Mouse (Mus musculus): ENCODE measurements around the gene Gxylt1. TPM values are rescaled to one million over a fixed set of nuclear protein-coding genes. Genes with fewer than 3 reads are reported as not detected.
"Not testable (repeated sequence)": the region's sequence is repeated elsewhere in the genome, so short reads cannot be mapped to it uniquely, and the experiment has no call there.

The Gxylt1 gene
- 5.3 and 7.5 TPM in 2 replicates for total RNA-seq (2014; rRNA removed)
- polyA plus RNA-seq (2015; fragmentation: Nextera tagmentation; extraction: Ambion mirVana), result 1.8 and 3.2 TPM in 2 replicates

DNA sequence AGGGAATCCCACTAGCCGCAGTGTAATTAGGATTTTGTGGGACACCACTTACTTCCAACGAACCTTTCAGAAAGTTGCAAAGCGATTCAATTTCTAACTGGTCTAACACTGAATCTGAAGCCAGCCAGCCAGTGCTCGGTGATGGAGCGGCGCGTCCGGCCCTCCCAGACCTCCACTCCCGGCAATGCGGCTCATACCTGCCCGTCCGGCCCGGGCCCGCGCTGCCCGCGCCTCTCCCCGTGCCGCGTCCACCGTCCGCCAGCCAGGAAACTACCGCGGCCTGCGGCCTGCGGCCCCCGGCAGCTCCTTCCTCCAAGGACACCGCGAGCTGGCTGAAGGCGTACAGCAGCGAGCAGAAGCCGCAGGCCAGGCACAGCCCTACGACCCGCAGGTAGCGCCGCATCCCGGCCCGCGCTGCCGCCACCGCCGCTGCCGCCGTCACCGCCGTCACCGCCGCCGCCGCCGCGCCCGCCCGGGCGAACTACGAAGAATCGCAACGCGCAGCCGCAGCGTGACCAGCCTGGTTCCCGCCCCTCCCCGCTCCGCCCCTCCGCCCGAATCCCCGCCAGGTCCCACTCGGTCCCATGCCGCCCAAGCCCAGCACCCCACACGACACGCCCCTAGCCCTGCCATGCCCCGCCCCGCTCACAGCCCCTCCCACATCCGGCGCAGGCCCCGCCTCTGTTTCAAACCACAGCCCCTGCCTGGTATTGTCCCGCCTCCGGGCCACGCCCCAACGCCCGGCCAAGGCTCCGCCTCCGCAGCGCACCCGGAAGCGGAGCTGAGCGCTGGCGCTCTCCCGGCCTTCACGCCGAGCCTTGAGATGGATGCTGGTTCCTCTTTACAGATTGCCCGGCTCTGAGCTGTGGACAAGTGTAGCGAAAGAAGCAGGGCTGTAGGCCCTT is at the start of gene Gxylt1:
Gxylt1 (minus strand) TSS at position 501 of the 905 bp plus-strand sequence.
- TF ChIP-seq CTCF (IDR thresholded peaks at IDR 0.05; ENCODE audit: low read depth), result no peak
- Histone ChIP-seq H3K4me2 (ENCODE audit: low read depth) (peak within 1 kb of the TSS; percentile 78), H3K36me3 (ENCODE audit: insufficient read depth) (no peaks in the 10 kb centered on the region), H3K27ac (ENCODE audit: low read depth, low read length) (peak within 1 kb of the TSS; percentile 81), H3K9me3 (ENCODE audit: low read length) (no peaks in the 10 kb centered on the region), H3K9ac (peak within 1 kb of the TSS; percentile 70), H3K4me1 (ENCODE audit: insufficient read depth) (peaks cover 6% of the 10 kb centered on the region; the same call in 1 of the 2 replicates), H3K4me3 (ENCODE audit: low read depth, low read length) (peak within 1 kb of the TSS; percentile 69), H3K27me3 (ENCODE audit: insufficient read depth, low read length) (no peaks in the 10 kb centered on the region)
- peak; percentile 98 for DNase-seq
- peak; percentile 97 for ATAC-seq
- whole genome bisulfite sequencing, result 2% methylated on average over 80 of the region's 93 CpGs

DNA sequence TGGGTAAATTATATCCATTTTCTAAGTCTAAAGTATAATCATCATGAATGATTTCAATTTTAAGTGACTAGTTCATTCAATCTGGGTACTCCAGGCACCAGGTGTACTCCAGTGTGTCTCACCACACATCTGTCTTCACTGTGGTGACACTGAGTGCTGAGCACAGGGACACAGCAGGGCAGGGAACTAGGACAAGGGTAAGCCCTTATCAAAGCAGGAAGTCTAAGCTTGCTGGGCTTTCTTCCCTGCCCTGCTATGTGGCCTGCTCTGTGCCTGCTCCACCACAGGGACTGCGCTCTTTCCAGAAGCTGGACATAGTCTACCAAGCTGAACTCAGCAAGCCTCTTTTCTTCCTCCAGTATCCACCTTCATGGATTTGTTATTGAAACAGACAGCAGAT is 43.8 kb upstream of the Gxylt1 start:
- H3K36me3 ChIP-seq (ENCODE audit: insufficient read depth), result no peaks in the 10 kb centered on the region
- 94% methylated on average over 1 of the region's 1 CpGs for WGBS
- H3K4me2 ChIP-seq (ENCODE audit: low read depth), result no peak overlapping the region
- H3K4me1 ChIP-seq (ENCODE audit: insufficient read depth), result no peaks in the 10 kb centered on the region
- H3K27me3 ChIP-seq (ENCODE audit: insufficient read depth, low read length), result no peaks in the 10 kb centered on the region
- H3K9ac ChIP-seq, result no peak overlapping the region
- TF ChIP-seq CTCF (IDR thresholded peaks at IDR 0.05; ENCODE audit: low read depth), result no peak
- ATAC-seq (no peak), DNase-seq (no peak)
- no peak overlapping the region for H3K4me3 ChIP-seq (ENCODE audit: low read depth, low read length)
- no peaks in the 10 kb centered on the region for H3K9me3 ChIP-seq (ENCODE audit: low read length)
- no peak overlapping the region for H3K27ac ChIP-seq (ENCODE audit: low read depth, low read length)

DNA sequence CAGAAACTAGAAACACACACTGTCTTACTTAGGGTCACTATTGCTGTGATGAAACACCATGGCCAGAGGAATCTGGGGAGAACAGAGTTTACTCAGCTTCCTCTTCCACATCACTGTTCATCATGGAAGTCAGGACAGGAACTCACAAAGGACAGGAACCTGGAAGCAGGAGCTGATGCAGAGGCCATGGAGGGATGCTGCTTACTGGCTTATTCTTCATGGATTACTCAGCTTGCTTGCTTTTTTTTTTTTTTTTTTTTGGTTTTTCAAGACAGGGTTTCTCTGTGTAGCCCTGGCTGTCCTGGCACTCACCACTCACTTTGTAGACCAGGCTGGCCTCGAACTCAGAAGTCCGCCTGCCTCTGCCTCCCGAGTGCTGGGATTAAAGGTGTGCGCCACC is 35.3 kb upstream of the Gxylt1 start:
- not testable (repeated sequence) for H3K4me3 ChIP-seq (ENCODE audit: low read depth, low read length); H3K27me3 ChIP-seq (ENCODE audit: insufficient read depth, low read length); H3K9me3 ChIP-seq (ENCODE audit: low read length); H3K36me3 ChIP-seq (ENCODE audit: insufficient read depth); H3K27ac ChIP-seq (ENCODE audit: low read depth, low read length); H3K4me2 ChIP-seq (ENCODE audit: low read depth); H3K4me1 ChIP-seq (ENCODE audit: insufficient read depth); ATAC-seq; H3K9ac ChIP-seq; DNase-seq
- 96% methylated on average over 4 of the region's 4 CpGs for WGBS

GRCm38 (mm10) chr15:93298197-93298596 is 23.2 kb upstream of the Gxylt1 start:
- Histone ChIP-seq H3K4me2 (ENCODE audit: low read depth) (no peak overlapping the region), H3K4me3 (ENCODE audit: low read depth, low read length) (no peak overlapping the region), H3K27me3 (ENCODE audit: insufficient read depth, low read length) (no peaks in the 10 kb centered on the region), H3K9me3 (ENCODE audit: low read length) (no peaks in the 10 kb centered on the region), H3K36me3 (ENCODE audit: insufficient read depth) (no peaks in the 10 kb centered on the region), H3K9ac (no peak overlapping the region), H3K4me1 (ENCODE audit: insufficient read depth) (no peaks in the 10 kb centered on the region), H3K27ac (ENCODE audit: low read depth, low read length) (no peak overlapping the region)
- ATAC-seq, result no peak
- TF ChIP-seq CTCF (IDR thresholded peaks at IDR 0.05; ENCODE audit: low read depth), result no peak
- WGBS, result 63% methylated on average over 2 of the region's 2 CpGs
- DNase-seq, result no peak

DNA sequence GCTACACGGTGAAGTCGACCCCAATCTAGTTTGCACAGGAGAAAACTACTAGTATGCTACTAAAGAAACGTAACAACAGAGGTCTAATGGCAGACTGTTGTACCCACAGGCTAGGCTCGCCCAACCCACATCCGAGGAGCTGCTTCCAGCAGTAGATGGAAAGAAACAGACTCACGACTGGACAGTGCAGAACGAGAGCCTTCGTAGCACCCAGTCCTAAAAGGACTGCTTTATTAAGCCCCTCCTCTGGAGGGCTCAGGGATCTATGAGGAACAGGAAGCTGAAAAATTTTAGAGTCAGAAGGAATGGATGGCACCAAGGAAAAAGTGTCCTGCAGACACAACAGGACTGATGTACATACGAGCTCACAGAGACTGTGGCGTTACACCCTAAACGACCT is 19.5 kb upstream of the Gxylt1 start:
- WGBS, result 81% methylated on average over 11 of the region's 11 CpGs
- ATAC-seq, result no peak

DNA sequence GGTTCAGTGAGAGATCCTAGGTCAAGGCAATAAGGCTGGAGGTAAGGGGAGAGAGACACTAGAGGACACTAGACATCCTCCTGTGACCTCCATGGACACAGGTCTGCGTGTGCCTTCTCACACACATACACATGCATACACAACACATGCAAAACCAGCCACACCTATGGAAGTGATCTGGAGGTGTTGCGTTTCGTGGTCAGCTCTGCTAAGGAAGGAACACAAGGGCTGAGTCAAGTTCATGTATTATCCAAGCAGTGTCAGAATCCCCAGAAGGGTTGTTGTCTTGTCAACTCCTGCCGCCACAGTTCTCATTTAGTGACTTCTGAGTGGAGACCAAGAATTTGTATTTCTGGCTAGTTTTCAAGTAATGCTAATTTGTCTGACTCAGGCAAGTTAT is 13.3 kb upstream of the Gxylt1 start:
- Histone ChIP-seq H3K4me3 (ENCODE audit: low read depth, low read length) (no peak overlapping the region), H3K27me3 (ENCODE audit: insufficient read depth, low read length) (no peaks in the 10 kb centered on the region), H3K4me2 (ENCODE audit: low read depth) (no peak overlapping the region), H3K9me3 (ENCODE audit: low read length) (no peaks in the 10 kb centered on the region), H3K4me1 (ENCODE audit: insufficient read depth) (no peaks in the 10 kb centered on the region), H3K36me3 (ENCODE audit: insufficient read depth) (peaks cover 12% of the 10 kb centered on the region), H3K9ac (no peak overlapping the region), H3K27ac (ENCODE audit: low read depth, low read length) (no peak overlapping the region)
- no peak for TF ChIP-seq CTCF (IDR thresholded peaks at IDR 0.05; ENCODE audit: low read depth)
- 93% methylated on average over 4 of the region's 4 CpGs for WGBS
- no peak for DNase-seq
- no peak for ATAC-seq

More for the DNA sequence above, 19.5 kb upstream of the Gxylt1 start:
- H3K27me3 ChIP-seq (ENCODE audit: insufficient read depth, low read length), result no peaks in the 10 kb centered on the region
- TF ChIP-seq CTCF (IDR thresholded peaks at IDR 0.05; ENCODE audit: low read depth), result no peak
- peaks cover 4% of the 10 kb centered on the region; the same call in 1 of the 2 replicates for H3K36me3 ChIP-seq (ENCODE audit: insufficient read depth)
- no peaks in the 10 kb centered on the region for H3K4me1 ChIP-seq (ENCODE audit: insufficient read depth)
- no peak overlapping the region for H3K9ac ChIP-seq
- no peak overlapping the region for H3K4me2 ChIP-seq (ENCODE audit: low read depth)
- no peaks in the 10 kb centered on the region for H3K9me3 ChIP-seq (ENCODE audit: low read length)
- DNase-seq, result no peak
- no peak overlapping the region for H3K27ac ChIP-seq (ENCODE audit: low read depth, low read length)
- no peak overlapping the region for H3K4me3 ChIP-seq (ENCODE audit: low read depth, low read length)

DNA sequence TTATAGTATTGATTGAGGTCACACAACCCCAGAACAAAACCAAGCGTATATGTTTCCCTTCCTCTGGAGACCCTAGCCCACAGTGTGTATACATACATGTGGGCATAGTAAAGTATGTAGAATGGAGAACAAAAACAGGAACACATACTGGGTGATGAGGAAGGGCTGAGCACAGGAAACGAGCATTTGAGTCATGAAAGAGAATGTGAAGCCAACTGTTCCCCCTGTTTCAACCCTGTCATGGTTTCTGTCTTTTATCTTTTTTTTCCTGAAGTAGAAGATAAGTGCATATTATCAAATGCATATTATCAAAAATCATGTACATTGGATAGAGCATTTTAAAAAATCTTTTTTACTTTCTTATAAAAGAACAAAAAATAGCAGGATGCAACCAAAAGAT is 12.6 kb upstream of the Gxylt1 start:
- DNase-seq (no peak), ATAC-seq (no peak)
- 70% methylated on average over 2 of the region's 2 CpGs for WGBS
- peaks cover 12% of the 10 kb centered on the region for H3K36me3 ChIP-seq (ENCODE audit: insufficient read depth)
- H3K4me1 ChIP-seq (ENCODE audit: insufficient read depth), result no peaks in the 10 kb centered on the region
- no peaks in the 10 kb centered on the region for H3K27me3 ChIP-seq (ENCODE audit: insufficient read depth, low read length)
- H3K4me3 ChIP-seq (ENCODE audit: low read depth, low read length), result no peak overlapping the region
- H3K9me3 ChIP-seq (ENCODE audit: low read length), result no peaks in the 10 kb centered on the region
- TF ChIP-seq CTCF (IDR thresholded peaks at IDR 0.05; ENCODE audit: low read depth), result no peak
- H3K9ac ChIP-seq, result no peak overlapping the region
- no peak overlapping the region for H3K4me2 ChIP-seq (ENCODE audit: low read depth)
- no peak overlapping the region for H3K27ac ChIP-seq (ENCODE audit: low read depth, low read length)

Data from forebrain, postnatal 0 days (tissue).